Mouse (Mus musculus): ENCODE measurements around the gene Gm45808. TPM values are rescaled to one million over a fixed set of nuclear protein-coding genes. Genes with fewer than 3 reads are reported as not detected.
"Not testable (repeated sequence)": the region's sequence is repeated elsewhere in the genome, so short reads cannot be mapped to it uniquely, and the experiment has no call there.

Gm45808 gene
- polyA plus RNA-seq, 1 experiment from 2014 or later, result 0.15 TPM

GRCm38 (mm10) chr7:45461781-45462180 lies 24.8 kb downstream of the Gm45808 start:
- H3K9me3 ChIP-seq (ENCODE audit: low read length), result no peaks in the 10 kb centered on the region
- ATAC-seq (no peak), DNase-seq (no peak)
- H3K9ac ChIP-seq (replicated peaks), result 0 out of 2 replicates have a peak overlapping the region, but pooled peaks have one; percentile 33
- TF ChIP-seq EP300 (IDR thresholded peaks at IDR 0.05; ENCODE audit: low read depth) (no peak), CTCF (IDR thresholded peaks at IDR 0.05; ENCODE audit: low read depth) (no peak)
- no peak overlapping the region for H3K4me3 ChIP-seq (ENCODE audit: low read depth, low read length)
- peaks cover 41% of the 10 kb centered on the region for H3K4me1 ChIP-seq (ENCODE audit: insufficient read depth)
- H3K27ac ChIP-seq (ENCODE audit: low read depth), result peak overlapping the region; percentile 98
- H3K36me3 ChIP-seq (replicated peaks; ENCODE audit: insufficient read depth, low read length), result peaks cover 45% of the 10 kb centered on the region
- peak overlapping the region; percentile 54 for H3K4me2 ChIP-seq (ENCODE audit: low read depth, low read length)
- H3K27me3 ChIP-seq (ENCODE audit: insufficient read depth, low read length), result no peaks in the 10 kb centered on the region
- 93% methylated on average over 4 of the region's 4 CpGs for WGBS (ENCODE audit: insufficient replicate concordance)

- H3K4me3 ChIP-seq (ENCODE audit: low read depth, low read length), result peak overlapping the region; percentile 68; the same call in 1 of the 2 replicates
- peaks cover 45% of the 10 kb centered on the region for H3K36me3 ChIP-seq (replicated peaks; ENCODE audit: insufficient read depth, low read length)
- H3K4me2 ChIP-seq (ENCODE audit: low read depth, low read length), result peak overlapping the region; percentile 79
- no peaks in the 10 kb centered on the region for H3K9me3 ChIP-seq (ENCODE audit: low read length)
- H3K4me1 ChIP-seq (ENCODE audit: insufficient read depth), result peaks cover 43% of the 10 kb centered on the region
- H3K9ac ChIP-seq (replicated peaks), result peak overlapping the region; percentile 68
- WGBS (ENCODE audit: insufficient replicate concordance), result 67% methylated on average over 5 of the region's 5 CpGs
- ATAC-seq (peak; percentile 3; the same call in 1 of the 2 replicates), DNase-seq (no peak)
- no peak for TF ChIP-seq CTCF (IDR thresholded peaks at IDR 0.05; ENCODE audit: low read depth)
- no peak for TF ChIP-seq EP300 (IDR thresholded peaks at IDR 0.05; ENCODE audit: low read depth)
- H3K27me3 ChIP-seq (ENCODE audit: insufficient read depth, low read length), result no peaks in the 10 kb centered on the region
- H3K27ac ChIP-seq (ENCODE audit: low read depth), result peak overlapping the region; percentile 98
Observed at GRCm38 (mm10) chr7:45461326-45461725, 25.3 kb downstream of the Gm45808 start.

GRCm38 (mm10) chr7:45460860-45461314 lies 25.7 kb downstream of the Gm45808 start:
- H3K4me2 ChIP-seq (ENCODE audit: low read depth, low read length), result peak overlapping the region; percentile 79
- H3K9me3 ChIP-seq (ENCODE audit: low read length), result no peaks in the 10 kb centered on the region
- peak overlapping the region; percentile 98 for H3K27ac ChIP-seq (ENCODE audit: low read depth)
- peak; percentile 52 for ATAC-seq
- H3K36me3 ChIP-seq (replicated peaks; ENCODE audit: insufficient read depth, low read length), result peaks cover 45% of the 10 kb centered on the region
- WGBS (ENCODE audit: insufficient replicate concordance), result 1% methylated on average over 13 of the region's 13 CpGs
- peak; percentile 71 for TF ChIP-seq EP300 (IDR thresholded peaks at IDR 0.05; ENCODE audit: low read depth)
- no peak for TF ChIP-seq CTCF (IDR thresholded peaks at IDR 0.05; ENCODE audit: low read depth)
- H3K27me3 ChIP-seq (ENCODE audit: insufficient read depth, low read length), result no peaks in the 10 kb centered on the region
- H3K9ac ChIP-seq (replicated peaks), result peak overlapping the region; percentile 68
- H3K4me3 ChIP-seq (ENCODE audit: low read depth, low read length), result peak overlapping the region; percentile 68
- H3K4me1 ChIP-seq (ENCODE audit: insufficient read depth), result peaks cover 39% of the 10 kb centered on the region
- peak; percentile 88 for DNase-seq

GRCm38 (mm10) chr7:45460377-45460776 lies 26.2 kb downstream of the Gm45808 start:
- Histone ChIP-seq H3K4me3 (ENCODE audit: low read depth, low read length) (peak overlapping the region; percentile 68), H3K27ac (ENCODE audit: low read depth) (peak overlapping the region; percentile 98), H3K9ac (replicated peaks) (peak overlapping the region; percentile 68), H3K9me3 (ENCODE audit: low read length) (no peaks in the 10 kb centered on the region), H3K4me2 (ENCODE audit: low read depth, low read length) (peak overlapping the region; percentile 79), H3K27me3 (ENCODE audit: insufficient read depth, low read length) (no peaks in the 10 kb centered on the region), H3K4me1 (ENCODE audit: insufficient read depth) (peaks cover 34% of the 10 kb centered on the region), H3K36me3 (replicated peaks; ENCODE audit: insufficient read depth, low read length) (peaks cover 47% of the 10 kb centered on the region)
- no peak for TF ChIP-seq EP300 (IDR thresholded peaks at IDR 0.05; ENCODE audit: low read depth)
- TF ChIP-seq CTCF (IDR thresholded peaks at IDR 0.05; ENCODE audit: low read depth), result no peak
- WGBS (ENCODE audit: insufficient replicate concordance), result 42% methylated on average over 7 of the region's 7 CpGs
- no peak for ATAC-seq
- no peak for DNase-seq

- not testable (repeated sequence) for H3K9me3 ChIP-seq (ENCODE audit: low read length); H3K27me3 ChIP-seq (ENCODE audit: insufficient read depth, low read length)
- Histone ChIP-seq H3K4me3 (ENCODE audit: low read depth, low read length) (peak within 1 kb of the TSS; percentile 68), H3K36me3 (replicated peaks; ENCODE audit: insufficient read depth, low read length) (peaks cover 40% of the 10 kb centered on the region), H3K4me1 (ENCODE audit: insufficient read depth) (peaks cover 34% of the 10 kb centered on the region), H3K9ac (replicated peaks) (peak within 1 kb of the TSS; percentile 77), H3K4me2 (ENCODE audit: low read depth, low read length) (peak within 1 kb of the TSS; percentile 79), H3K27ac (ENCODE audit: low read depth) (peak within 1 kb of the TSS; percentile 98)
- peak; percentile 96 for DNase-seq
- TF ChIP-seq EP300 (IDR thresholded peaks at IDR 0.05; ENCODE audit: low read depth), result peak; percentile 51
- peak; percentile 87 for ATAC-seq
- WGBS (ENCODE audit: insufficient replicate concordance), result under 1% methylated on average over 27 of the region's 37 CpGs
Observed at GRCm38 (mm10) chr7:45459564-45460140, 27.0 kb downstream of the Gm45808 start, which contains the start of gene Ftl1. Ftl1 (minus strand) TSS chr7:45459884.

- under 1% methylated on average over 41 of the region's 43 CpGs for WGBS (ENCODE audit: insufficient replicate concordance)
- no peaks in the 10 kb centered on the region for H3K27me3 ChIP-seq (ENCODE audit: insufficient read depth, low read length)
- peak overlapping the region; percentile 68 for H3K4me3 ChIP-seq (ENCODE audit: low read depth, low read length)
- H3K36me3 ChIP-seq (replicated peaks; ENCODE audit: insufficient read depth, low read length), result peaks cover 40% of the 10 kb centered on the region
- TF ChIP-seq EP300 (IDR thresholded peaks at IDR 0.05; ENCODE audit: low read depth) (no peak; the same call in 1 of the 2 replicates), CTCF (IDR thresholded peaks at IDR 0.05; ENCODE audit: low read depth) (no peak)
- H3K27ac ChIP-seq (ENCODE audit: low read depth), result peak overlapping the region; percentile 98
- H3K4me2 ChIP-seq (ENCODE audit: low read depth, low read length), result peak overlapping the region; percentile 79
- peaks cover 34% of the 10 kb centered on the region for H3K4me1 ChIP-seq (ENCODE audit: insufficient read depth)
- peak overlapping the region; percentile 77 for H3K9ac ChIP-seq (replicated peaks)
- no peaks in the 10 kb centered on the region for H3K9me3 ChIP-seq (ENCODE audit: low read length)
- DNase-seq (peak; percentile 90), ATAC-seq (peak; percentile 51)
Observed at GRCm38 (mm10) chr7:45458748-45459563, 27.7 kb downstream of the Gm45808 start.

Data from liver, postnatal 0 days (tissue).